Mouse (Mus musculus) liver, embryonic 14.5 days (tissue): ENCODE data around the gene Ptprcap. TPM values are rescaled to one million over a fixed set of nuclear protein-coding genes. Genes with fewer than 3 reads are reported as not detected.

Source experiments
- ATAC-seq: fragments of 200-750 bp; cut with Nextera tagmentation; 2 replicates; pipeline ENCODE4 v1.8.0; 2017; ENCODE audit warnings: moderate number of reproducible peaks, mild to moderate bottlenecking, moderate library complexity; ENCODE audit not compliant: insufficient read depth
- DNase-seq, 3 experiments: peaks; one replicate each; pipeline ENCODE4 v3.0.0-alpha.2; 2012 to 2013; ENCODE audit warnings: low read depth in 3 of 3, low spot score in 3 of 3
- H3K27ac ChIP-seq: fragments of 300-500 bp; sonication (generic); 2 replicates; pipeline ENCODE4 v1.5.1; 2014; ENCODE audit warnings: moderate library complexity, mild to moderate bottlenecking, control low read depth, inconsistent platforms
- H3K27me3 ChIP-seq: fragments of 300-500 bp; sonication (generic); 2 replicates; pipeline ENCODE4 v1.6.1; 2014; ENCODE audit warnings: mild to moderate bottlenecking, low read length, moderate library complexity; ENCODE audit not compliant: control insufficient read depth, insufficient read depth
- H3K36me3 ChIP-seq: fragments of 300-500 bp; sonication (generic); replicated peaks from 2 replicates; pipeline ENCODE4 v1.6.1; 2014; ENCODE audit warnings: low read depth; ENCODE audit not compliant: control insufficient read depth, insufficient read depth
- H3K4me1 ChIP-seq, 2 experiments: fragments of 200-500 bp in 1 of 2; fragments of 300-500 bp in 1 of 2; sonication (generic) in 1 of 2; replicated peaks; 2 replicates each; pipeline ENCODE4 v1.6.1; 2012 to 2014; ENCODE audit warnings: antibody characterized with exemption in 1 of 2, inconsistent platforms in 1 of 2, low read length in 1 of 2; ENCODE audit not compliant: control insufficient read depth in 2 of 2, insufficient read depth in 2 of 2
- H3K4me2 ChIP-seq: fragments of 300-500 bp; sonication (generic); 2 replicates; pipeline ENCODE4 v1.6.1; 2014; ENCODE audit warnings: low read depth, mild to moderate bottlenecking, control low read depth, moderate library complexity
- H3K4me3 ChIP-seq, 2 experiments: fragments of 200-500 bp in 1 of 2; fragments of 300-500 bp in 1 of 2; sonication (generic) in 1 of 2; 2 replicates each; pipeline ENCODE4 v1.5.1; 2012 to 2014; ENCODE audit warnings: low read depth in 2 of 2, low read length in 2 of 2, mild to moderate bottlenecking in 2 of 2, control low read depth in 1 of 2, inconsistent platforms in 1 of 2, moderate library complexity in 1 of 2; ENCODE audit not compliant: insufficient read depth in 1 of 2
- H3K9ac ChIP-seq: fragments of 300-500 bp; sonication (generic); replicated peaks from 2 replicates; pipeline ENCODE4 v1.6.1; 2014; ENCODE audit warnings: mild to moderate bottlenecking, control low read depth, moderate library complexity
- H3K9me3 ChIP-seq: fragments of 300-500 bp; sonication (generic); 2 replicates; pipeline ENCODE4 v1.6.1; 2016; ENCODE audit warnings: low read length, mixed read lengths; ENCODE audit not compliant: control insufficient read depth
- CTCF ChIP-seq: IDR thresholded peaks from 2 replicates; pipeline ENCODE4 v1.5.1; 2016; ENCODE audit warnings: antibody characterized with exemption, low read depth, control low read depth
- EP300 ChIP-seq: IDR thresholded peaks from 2 replicates; pipeline ENCODE4 v1.6.1; 2016; ENCODE audit warnings: antibody characterized with exemption, low read depth
- WGBS: fragments of 180-500 bp; shearing (Covaris S2); extraction: QIAGEN DNeasy Blood & Tissue Kit; methylation state at CpG from one replicate; pipeline ENCODE4 v1.1.7; 2014; ENCODE audit not compliant: insufficient replicate concordance; 5-methylcytosine and 5-hydroxymethylcytosine counted together
- polyA plus RNA-seq, 2 experiments: library from polyadenylated mRNA; depleted of rRNA in 1 of 2; stranded (reverse) in 1 of 2; unstranded in 1 of 2; fragments of >200 nt; fragmentation: Nextera tagmentation in 1 of 2; extraction: Ambion mirVana in 1 of 2; gene quantifications; 2 replicates each; pipeline versions ENCODE4 v1.2.1 to v1.2.3; 2012 to 2014

Ptprcap gene
- polyA plus RNA-seq, 2 experiments: 12.5 to 14.4 TPM

DNA sequence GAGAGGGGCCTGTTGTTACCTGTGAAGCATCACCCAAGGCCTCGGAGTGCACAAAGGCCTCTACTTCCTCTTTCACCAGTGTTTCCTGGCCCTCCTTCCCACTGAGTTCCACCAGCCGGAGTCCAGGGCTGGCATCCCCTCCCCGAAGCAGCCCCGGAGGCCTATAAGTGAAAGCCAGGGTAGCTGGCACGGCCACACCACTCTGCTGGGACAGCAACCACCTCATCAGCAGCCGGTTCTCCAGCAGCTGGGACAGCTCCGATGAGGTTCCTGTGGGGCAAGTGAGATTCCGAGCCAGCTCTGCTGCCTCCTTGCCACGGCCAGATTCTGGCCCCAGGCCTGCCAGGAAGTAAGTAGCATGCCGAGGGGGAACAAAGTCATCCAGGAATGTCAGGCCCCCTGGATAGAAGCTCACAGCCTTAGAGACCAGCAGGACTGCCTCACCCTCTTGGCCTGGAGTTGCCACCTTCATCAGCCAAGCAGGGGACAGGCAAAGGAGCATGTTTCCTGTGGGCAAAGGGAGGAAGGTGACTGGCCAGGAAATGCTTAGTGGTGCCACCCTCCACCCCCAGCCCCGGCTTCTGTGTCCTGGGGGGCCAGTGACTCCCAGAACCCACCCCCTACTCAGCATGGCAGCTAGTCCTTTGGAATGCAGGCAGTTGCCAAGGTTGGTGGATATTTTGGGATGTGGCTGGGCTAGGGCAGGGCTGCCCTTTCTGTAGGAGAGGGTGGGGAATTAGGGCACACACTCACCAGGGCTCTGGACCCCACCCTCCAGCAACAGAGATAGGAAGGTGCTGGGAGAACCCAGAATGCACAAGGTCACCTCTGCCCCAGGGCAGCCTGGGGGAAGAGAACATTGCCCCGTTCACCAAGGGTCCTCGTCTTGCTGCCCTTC lies 18.2 kb downstream of the Ptprcap start:
- DNase-seq: no peak
- H3K9ac ChIP-seq: no peak overlapping the region
- H3K9me3 ChIP-seq: no peaks in the 10 kb centered on the region
- WGBS: 44% methylated on average over 13 of the region's 13 CpGs
- no peak overlapping the region for H3K4me2 ChIP-seq
- H3K4me3 ChIP-seq: no peak overlapping the region
- no peaks in the 10 kb centered on the region for H3K36me3 ChIP-seq
- H3K27ac ChIP-seq: no peak overlapping the region
- no peak for ATAC-seq
- H3K4me1 ChIP-seq: peaks cover 4 to 12% of the 10 kb centered on the region in 2 experiments
- TF ChIP-seq EP300 (no peak), CTCF (no peak)
- H3K27me3 ChIP-seq: no peaks in the 10 kb centered on the region

DNA sequence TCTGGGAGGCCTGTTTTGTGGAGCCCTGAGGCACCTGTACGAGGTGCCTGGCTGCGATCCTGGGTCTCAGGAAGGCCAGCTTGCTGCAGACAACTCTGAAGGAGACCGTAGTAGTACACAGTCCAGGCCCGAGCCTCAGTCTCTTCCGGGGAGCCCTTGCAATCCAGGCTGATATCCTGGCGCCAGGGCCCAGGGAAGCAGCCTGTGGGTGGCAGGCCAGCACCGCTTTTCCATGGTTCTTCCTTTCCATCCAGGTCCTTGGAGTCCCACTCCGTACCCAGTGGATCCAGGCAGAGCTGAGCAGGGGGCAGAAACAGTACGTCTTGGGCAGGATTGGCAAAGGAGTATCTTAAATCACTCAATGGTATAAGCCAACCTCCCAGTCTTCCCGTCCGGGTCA lies 19.5 kb downstream of the Ptprcap start:
- no peak; the same call in 1 of the 2 replicates for TF ChIP-seq CTCF
- no peak for TF ChIP-seq EP300
- H3K9ac ChIP-seq: no peak overlapping the region
- H3K4me1 ChIP-seq: peaks cover 4 to 12% of the 10 kb centered on the region in 2 experiments
- no peak for DNase-seq
- H3K4me2 ChIP-seq: no peak overlapping the region
- H3K27me3 ChIP-seq: no peaks in the 10 kb centered on the region
- H3K4me3 ChIP-seq: no peak overlapping the region
- no peak for ATAC-seq
- H3K27ac ChIP-seq: no peak overlapping the region
- no peaks in the 10 kb centered on the region for H3K9me3 ChIP-seq
- H3K36me3 ChIP-seq: no peaks in the 10 kb centered on the region
- 60% methylated on average over 11 of the region's 11 CpGs for WGBS

DNA sequence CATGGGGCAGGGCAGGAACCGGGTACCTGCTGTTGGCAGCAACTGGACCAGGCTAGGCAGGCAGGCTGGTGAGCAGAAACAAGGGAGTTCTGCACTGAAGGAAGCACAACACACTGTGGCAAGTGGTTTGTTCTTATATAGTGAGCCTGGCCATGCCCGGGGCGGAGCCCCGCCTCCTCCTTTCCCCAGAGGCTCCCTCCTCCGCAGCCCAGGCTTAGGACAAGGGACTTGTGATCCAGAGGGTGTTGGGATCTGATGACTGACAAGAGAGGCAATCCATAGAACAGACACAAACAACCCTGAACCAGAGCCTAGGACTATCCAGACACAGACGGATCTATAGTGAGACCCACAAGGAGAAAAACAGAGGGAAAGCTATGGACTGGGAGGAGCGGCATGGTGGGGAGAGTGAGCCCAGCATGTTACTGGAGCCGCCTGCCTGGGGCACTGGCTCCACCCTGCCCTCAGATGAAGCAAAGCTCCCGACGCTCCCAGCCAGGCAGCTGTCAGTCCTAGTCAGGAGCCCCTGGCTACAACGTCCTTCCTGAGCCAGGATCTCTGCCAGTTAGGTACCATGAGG lies 22.1 kb downstream of the Ptprcap start, which contains the start of gene Carns1:
Gene Carns1 (minus strand): TSS at position 112 of the 580 bp plus-strand sequence.
- Histone ChIP-seq H3K4me3 (no peak within 1 kb of the TSS), H3K4me1 (peaks cover 0 to 6% of the 10 kb centered on the region in 2 experiments; a peak in 1 of 4 replicates), H3K9ac (no peak within 1 kb of the TSS), H3K4me2 (peak within 1 kb of the TSS; percentile 23; the same call in 1 of the 2 replicates), H3K27ac (no peak within 1 kb of the TSS), H3K36me3 (no peaks in the 10 kb centered on the region), H3K9me3 (no peaks in the 10 kb centered on the region), H3K27me3 (no peaks in the 10 kb centered on the region)
- 23% methylated on average over 11 of the region's 11 CpGs for WGBS
- ATAC-seq: no peak
- TF ChIP-seq EP300 (no peak), CTCF (no peak)
- no peak for DNase-seq

DNA sequence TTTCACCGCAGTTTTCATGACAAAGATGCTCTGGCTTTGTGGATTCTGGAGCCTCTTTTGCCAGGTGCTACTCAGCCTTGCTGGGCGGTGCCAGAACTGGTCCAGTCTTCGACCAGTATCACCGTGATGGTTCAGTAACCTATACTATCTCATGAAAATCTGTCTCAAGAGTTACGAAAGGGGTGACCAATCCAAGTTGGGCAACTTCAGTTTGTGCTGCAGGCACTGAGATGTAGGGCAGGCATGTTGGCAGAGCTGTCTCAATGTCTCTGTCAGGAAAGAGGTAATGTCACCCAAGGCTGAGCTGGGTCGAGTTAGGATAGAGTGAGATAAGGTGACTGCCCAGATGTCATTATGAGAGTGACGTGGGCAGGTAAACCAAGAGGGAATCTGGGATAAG lies 27.0 kb downstream of the Ptprcap start:
- Histone ChIP-seq H3K4me2 (no peak overlapping the region), H3K4me1 (peaks cover 0 to 9% of the 10 kb centered on the region in 2 experiments; a peak in 2 of 4 replicates), H3K9ac (no peak overlapping the region), H3K36me3 (no peaks in the 10 kb centered on the region), H3K27me3 (no peaks in the 10 kb centered on the region), H3K9me3 (no peaks in the 10 kb centered on the region), H3K27ac (no peak overlapping the region), H3K4me3 (no peak overlapping the region)
- no peak for TF ChIP-seq CTCF
- no peak for DNase-seq
- 64% methylated on average over 7 of the region's 7 CpGs for WGBS
- no peak for ATAC-seq

DNA sequence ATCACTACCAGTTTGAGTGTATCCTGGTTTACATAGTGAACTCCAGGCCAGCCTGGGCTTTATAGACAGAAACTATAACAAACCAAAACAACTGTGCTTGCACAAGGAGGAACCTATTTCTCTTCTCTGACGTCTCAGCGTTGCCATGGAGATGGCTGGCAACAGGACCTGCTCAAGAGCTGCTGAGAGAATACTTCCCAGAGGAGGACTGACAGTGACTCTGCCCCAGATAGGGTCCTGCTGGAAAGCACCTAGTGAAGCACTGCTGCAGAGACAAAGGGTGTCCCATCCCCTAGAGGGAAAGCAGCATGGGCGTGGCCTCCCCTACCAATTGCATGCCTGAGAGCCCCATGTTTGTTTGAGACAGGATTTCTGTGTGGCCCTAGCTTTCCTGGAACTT lies 28.5 kb downstream of the Ptprcap start:
- Histone ChIP-seq H3K9ac (no peak overlapping the region), H3K36me3 (no peaks in the 10 kb centered on the region), H3K4me3 (no peak overlapping the region), H3K9me3 (no peaks in the 10 kb centered on the region), H3K27ac (no peak overlapping the region), H3K4me2 (no peak overlapping the region), H3K27me3 (no peaks in the 10 kb centered on the region), H3K4me1 (peaks cover 0 to 9% of the 10 kb centered on the region in 2 experiments; a peak in 2 of 4 replicates)
- DNase-seq (peak in 1 of 3 experiments; percentile 43), ATAC-seq (no peak)
- TF ChIP-seq EP300: no peak
- TF ChIP-seq CTCF: no peak
- 33% methylated on average over 3 of the region's 3 CpGs for WGBS
